Mouse (Mus musculus) liver, postnatal 0 days (tissue): ENCODE measurements at regions not wholly inside any gene's neighbourhood (a gene's known extent, or its start where the extent isn't known, plus 50 kb on each side); places are given as distances from the start of the nearest gene placed in this dataset.

Source experiments
- CTCF ChIP-seq: sonication (generic); IDR thresholded peaks from 2 replicates; pipeline ENCODE4 v1.5.1; 2016; ENCODE audit warnings: antibody characterized with exemption, low read depth
- EP300 ChIP-seq: IDR thresholded peaks from 2 replicates; pipeline ENCODE4 v1.6.1; 2016; ENCODE audit warnings: antibody characterized with exemption, low read depth, mild to moderate bottlenecking

GRCm38 (mm10) chr14:118431241-118431882, 164.6 kb downstream of the Gm9376 start:
- no peak for TF ChIP-seq EP300
- no peak for TF ChIP-seq CTCF
